Mouse (Mus musculus) right cerebral cortex, postnatal 10 days (tissue): ENCODE data around the gene Tgm4.
A peak's percentile ranks its signal among the peaks of the same experiment; 100 is the strongest.

Source experiments
- DNase-seq, 2 experiments: peaks; one replicate each; pipeline ENCODE4 v3.0.0; 2021; ENCODE audit warnings: low spot score in 2 of 2

Gene Tgm4

GRCm38 (mm10) chr9:123034426-123034825 is at the start of gene Tgm4:
Gene Tgm4, plus strand, starts transcription at chr9:123034726.
- no peak for DNase-seq

GRCm38 (mm10) chr9:122998406-122999192 is 35.9 kb upstream of the Tgm4 start:
- no peak for DNase-seq

GRCm38 (mm10) chr9:122999193-122999586 is 35.3 kb upstream of the Tgm4 start:
- no peak for DNase-seq

DNA sequence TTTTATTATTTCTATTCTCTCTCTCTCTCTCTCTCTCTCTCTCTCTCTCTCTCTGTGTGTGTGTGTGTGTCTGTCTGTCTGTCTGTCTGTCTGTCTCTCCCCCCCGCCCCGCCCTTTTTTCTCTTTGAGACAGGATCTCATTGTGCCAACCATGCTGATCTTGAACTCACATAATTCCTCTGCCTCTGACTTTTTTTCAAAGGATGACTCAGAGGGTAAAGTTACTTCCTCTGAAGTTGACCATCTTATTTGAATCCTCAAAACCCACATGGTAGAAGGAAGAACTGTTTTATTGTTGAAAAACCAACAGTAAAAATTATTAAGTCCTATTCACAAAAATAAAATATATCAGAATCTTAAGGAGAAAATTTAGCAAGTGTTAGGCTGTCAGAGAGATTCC is 29.8 kb upstream of the Tgm4 start:
- DNase-seq, result no peak

DNA sequence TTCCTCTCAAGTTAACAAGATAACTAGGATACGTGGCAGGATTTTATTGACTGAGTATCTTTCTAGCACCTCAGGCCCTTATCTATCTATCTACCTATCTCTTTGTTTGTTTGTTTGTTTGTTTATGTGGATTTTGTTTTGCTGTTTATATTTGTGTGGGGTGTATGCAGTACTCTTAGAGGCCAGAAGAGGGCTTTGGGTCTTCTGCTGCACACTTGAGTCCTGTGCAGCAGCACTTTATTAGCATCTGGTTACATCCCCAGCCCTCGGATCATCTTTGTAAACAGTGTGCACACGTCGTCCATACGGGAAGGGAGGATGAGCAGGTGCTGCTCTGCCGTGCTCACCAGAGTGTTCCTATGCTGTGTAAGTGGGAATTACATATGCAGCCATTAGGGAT is 28.5 kb upstream of the Tgm4 start:
- DNase-seq, result no peak

GRCm38 (mm10) chr9:123020995-123021631 is 13.4 kb upstream of the Tgm4 start, which contains the start of gene Tmem42:
Gene Tmem42, plus strand, starts transcription at chr9:123021326.
- peak; percentile 88 to 92 for DNase-seq

- peak in 1 of 2 experiments; percentile 47 for DNase-seq
Observed at GRCm38 (mm10) chr9:123021636-123022379, 12.7 kb upstream of the Tgm4 start.

DNA sequence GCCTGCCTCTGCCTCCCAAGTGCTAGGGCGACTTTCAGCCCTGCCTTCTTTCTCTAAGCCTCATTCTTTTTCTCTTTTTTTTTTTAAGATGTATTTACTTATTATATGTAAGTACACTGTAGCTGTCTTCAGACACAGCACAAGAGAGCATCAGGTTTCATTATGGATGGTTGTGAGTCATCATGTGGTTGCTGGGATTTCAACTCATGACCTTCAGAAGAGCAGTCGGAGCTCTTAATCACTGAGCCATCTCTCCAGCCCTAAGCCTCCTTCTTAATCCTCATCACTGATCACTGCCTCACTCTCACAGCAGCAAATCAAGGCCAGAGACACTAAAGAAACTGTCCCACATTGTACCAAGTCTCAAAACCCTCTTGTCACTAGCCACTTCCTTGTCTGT is 10.3 kb upstream of the Tgm4 start:
- DNase-seq, result no peak

DNA sequence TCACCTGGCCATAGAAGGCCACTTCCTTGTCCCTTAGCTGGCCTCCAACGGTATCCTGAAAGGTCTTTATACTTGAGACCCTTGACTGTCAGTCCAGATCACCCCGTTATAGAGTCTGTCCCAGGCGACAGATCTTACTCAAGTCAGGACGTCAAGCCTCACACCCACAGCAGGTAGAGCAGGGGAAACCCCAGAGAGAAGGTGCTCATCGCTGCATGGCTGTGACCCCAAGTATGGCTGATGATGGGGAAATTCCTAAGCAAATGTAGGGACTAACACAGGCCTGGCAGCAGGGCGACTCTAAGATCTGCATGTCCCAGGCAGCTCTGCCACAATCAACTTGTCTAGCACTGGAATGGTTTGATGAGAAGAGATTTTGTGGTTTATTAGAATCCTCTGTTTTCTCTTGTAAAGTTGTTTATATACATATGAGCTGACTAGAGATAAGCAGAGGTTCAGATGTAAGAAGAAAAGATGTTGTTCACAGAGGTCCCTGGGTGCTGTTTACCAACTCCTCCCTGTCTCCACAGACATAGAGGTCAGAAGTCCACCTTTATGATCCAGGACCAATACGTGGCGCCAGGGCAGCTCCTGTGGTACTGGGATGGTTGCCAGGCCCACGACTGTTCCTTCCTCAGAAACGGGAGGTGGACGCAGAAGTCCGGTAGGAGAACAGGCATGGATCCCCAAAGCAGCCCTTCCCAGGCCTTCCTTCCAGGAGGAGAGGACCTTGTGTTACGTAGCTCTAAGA is 2.9 kb upstream of the Tgm4 start:
- DNase-seq, result no peak

- DNase-seq, result no peak
Observed at GRCm38 (mm10) chr9:123047665-123048064, 13.1 kb downstream of the Tgm4 start.

DNA sequence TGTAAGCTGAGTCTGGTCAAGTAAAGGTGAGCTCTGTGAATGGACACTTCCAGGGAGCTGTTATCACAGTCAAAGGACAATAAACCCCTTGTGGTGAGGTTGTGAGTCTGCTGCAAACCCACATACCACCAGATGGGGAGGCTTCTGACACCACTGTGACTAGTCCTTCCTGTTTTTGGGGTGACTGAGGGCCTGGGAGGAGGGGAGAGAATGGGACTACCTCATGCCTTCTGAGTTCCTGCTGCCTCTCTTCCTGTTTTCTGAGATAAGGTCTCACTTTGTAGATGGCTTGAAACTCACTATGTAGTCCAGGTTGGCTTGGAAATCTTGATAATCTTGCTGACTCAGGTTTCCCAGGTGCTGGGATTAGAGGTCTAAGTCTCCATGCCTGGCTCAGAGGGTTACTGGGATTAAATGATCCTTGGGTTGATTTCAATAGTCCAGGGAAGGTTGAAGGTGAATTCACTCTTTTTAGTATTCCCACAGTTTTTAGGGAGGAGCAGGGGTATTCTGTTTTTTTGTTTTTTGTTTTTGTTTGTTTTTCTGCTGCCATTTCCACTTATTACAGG is 24.3 kb downstream of the Tgm4 start:
- DNase-seq, result no peak

DNA sequence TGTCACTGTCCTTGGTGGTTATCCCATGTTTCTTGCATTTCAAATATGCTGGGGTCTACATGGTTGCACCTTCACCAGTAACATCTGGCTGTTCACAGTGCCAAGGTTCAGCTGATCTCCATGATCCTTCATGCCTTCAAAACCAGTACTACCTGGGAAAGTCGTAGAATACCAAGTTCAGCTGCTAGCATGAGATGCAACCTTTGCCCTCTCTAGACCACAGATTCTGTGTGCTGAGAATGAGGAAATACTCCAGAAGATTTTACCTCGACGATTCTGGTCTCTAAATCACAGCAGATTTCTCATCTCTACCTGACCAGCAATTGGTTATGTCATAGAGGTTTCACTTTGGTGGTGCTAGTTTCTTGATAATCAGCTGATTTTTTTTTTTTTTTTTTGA is 25.6 kb downstream of the Tgm4 start:
- no peak for DNase-seq

- no peak for DNase-seq
Observed at GRCm38 (mm10) chr9:123079149-123079548, 44.6 kb downstream of the Tgm4 start.

- no peak for DNase-seq
Observed at GRCm38 (mm10) chr9:123080355-123080754, 45.8 kb downstream of the Tgm4 start.

- DNase-seq, result no peak
Observed at GRCm38 (mm10) chr9:123080796-123081195, 46.3 kb downstream of the Tgm4 start.

- DNase-seq, result no peak
Observed at GRCm38 (mm10) chr9:123085373-123085772, 50.8 kb downstream of the Tgm4 start.

- DNase-seq, result no peak
Observed at GRCm38 (mm10) chr9:123087558-123087957, 53.0 kb downstream of the Tgm4 start.

DNA sequence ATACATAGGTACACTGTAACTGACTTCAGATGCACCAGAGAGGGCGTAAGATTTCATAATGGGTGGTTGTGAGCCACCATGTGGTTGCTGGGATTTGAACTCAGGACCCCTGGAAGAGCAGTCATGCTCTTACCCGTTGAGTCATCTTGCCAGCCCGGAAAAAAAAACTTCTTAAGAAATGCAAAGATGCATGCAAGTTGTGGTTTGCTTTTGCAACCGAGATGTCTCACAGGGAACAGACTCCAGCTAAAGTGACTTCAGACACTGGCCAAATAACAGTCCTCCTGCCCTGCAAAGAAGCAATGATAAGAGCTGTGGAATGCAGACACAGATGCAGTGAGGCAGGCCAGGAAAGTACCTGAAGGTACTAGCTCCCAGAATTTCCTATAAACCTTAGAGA is 56.3 kb downstream of the Tgm4 start:
- DNase-seq, result no peak

DNA sequence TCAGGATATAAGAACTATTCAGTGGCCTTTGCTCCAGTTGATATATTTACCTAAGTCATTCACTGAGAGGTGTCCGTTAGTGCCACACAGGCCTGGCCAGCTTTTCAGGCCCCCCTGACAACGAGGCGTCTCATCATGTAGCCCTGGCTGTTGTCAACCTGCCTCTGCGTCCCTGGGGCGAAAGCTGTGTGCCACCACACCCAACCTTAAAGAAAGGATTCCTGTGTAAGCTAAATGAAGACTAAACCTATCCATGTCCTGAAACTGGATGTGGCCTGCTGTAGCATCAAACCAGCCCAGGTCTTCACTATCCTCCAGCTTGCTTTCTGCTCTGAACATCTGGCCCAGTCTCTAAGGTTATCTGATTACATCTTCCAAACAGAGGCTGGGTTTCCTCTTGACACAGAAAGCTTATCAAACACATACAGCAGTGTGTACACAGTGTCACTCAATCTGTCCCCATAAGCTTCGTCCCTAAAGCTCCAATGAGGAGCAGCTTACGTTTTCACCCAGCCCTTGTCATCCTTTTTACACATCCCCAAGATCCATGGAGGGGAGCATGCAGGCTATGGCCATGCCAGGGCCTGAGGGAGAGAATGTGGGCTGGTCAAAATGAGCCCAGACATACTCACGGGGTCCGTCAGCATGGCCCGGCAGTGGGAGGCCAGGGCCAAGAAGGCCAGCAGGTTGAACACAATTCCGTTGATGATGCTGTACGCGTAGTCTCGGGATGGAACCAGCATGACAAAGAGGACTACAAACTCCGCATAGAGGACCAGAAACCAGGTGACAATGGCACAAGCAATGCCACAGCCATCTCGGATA is 65.3 kb downstream of the Tgm4 start:
- DNase-seq, result no peak

DNA sequence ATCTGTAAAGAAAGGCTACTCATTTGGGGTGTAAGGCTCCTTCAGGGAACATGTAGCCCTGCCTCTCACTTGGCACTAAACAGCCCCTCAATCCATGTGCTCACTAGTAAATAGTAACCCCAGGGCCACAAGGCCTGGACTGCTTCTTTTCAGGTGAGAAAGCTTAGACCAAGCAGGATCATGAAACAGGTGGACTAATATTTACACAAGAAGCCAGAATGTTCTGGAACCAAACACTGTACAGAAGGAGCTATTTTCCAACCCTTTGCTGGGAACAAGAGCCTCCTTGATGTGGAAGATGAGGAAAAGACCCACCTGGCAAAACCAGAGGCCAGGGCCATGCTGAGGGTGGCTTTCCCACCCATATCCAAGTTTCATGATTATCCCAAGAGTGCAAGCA is 68.9 kb downstream of the Tgm4 start:
- DNase-seq, result no peak

DNA sequence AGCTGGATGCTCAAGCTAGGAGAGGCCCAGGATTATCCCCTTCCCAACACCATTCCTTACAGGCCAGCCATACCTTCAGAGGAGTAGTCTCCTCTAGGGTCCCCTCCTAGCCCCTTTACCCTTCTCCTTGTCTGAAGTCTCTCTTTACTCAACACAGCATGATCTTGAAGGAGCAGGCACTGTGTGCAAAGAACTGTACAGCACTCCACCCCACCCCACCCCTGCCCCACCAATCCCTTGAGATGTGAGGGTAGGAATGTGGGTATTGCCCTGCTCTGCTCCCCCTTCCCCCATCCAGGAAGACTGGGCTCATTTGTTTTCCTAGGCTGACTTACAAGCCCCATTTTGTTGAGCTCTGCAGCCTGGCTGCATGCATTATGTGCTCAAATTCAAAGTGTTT is 69.8 kb downstream of the Tgm4 start:
- no peak for DNase-seq
